Mouse (Mus musculus) c-Kit-positive CD71-positive TER-119-negative erythroid progenitor cells, embryonic 14.5 days (primary cell): Measurements from ENCODE around the gene Hrc.

Source experiments
- DNase-seq: peaks from one replicate; pipeline ENCODE4 v3.0.0-alpha.2; 2013; ENCODE audit warnings: low read depth

Gene Hrc

DNA sequence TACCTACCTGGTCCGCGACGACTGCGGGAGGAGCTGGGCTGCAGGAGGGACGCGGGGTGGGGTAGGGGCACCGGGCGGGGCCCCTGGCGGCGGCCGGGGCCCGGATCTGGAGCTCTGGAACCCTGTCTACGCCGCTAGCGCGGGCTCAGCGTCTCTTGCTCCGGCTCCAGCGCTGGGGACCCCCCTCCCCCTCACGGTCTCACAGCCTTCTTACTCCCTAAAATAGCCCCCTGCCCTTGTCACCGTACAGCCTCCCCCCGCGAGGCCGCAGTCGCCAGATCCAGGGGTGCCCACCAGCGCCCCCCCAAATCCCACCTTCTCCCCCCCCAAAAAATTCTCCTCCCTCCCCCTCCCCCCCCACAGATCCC is 31.5 kb downstream of the Hrc start, which contains the start of gene Ppfia3:
TSS of gene Ppfia3 (minus strand) at position 368 of the 368 bp plus-strand sequence.
- DNase-seq = no peak

DNA sequence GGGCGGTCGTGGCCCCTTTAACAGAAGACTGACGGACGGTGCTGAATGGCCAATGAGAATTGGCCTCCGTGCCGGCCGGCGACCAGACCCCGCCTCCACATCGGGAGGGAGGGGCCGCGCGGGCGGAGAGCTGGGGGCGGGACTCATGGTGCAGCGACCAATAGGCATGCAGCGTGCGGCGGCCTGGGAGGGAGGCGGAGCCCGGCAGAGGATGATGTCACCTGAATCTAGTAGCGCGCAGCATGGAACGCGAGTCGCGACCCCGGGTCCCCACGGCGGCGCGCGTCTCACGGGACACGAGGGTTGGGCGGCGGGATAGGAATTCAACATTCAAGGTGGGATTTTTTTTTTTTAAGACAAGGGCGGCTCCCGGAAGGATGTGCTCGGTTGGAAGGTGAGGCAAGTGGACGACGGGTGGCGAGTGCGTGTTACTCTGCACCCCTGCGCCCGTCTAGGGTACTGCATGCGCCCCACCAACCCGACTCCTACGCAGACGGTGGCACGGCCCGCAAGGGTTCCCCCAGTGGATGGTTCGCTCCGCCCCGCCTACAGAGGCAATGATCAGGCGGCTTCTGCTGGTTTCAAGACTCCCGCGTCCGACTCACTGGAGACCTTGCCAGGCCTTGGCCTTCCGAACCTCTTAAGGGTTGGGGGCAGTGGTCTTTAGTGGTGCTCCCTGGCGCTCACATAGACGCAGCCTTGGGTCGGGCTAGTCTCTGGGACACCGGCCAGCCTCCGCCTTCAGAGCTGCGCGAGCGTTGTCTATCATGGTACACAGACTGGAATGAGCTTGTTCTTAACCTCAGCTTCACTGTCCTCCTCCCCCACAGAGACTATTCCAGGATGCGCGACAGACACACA is 32.2 kb downstream of the Hrc start:
- DNase-seq = peak; percentile 91

DNA sequence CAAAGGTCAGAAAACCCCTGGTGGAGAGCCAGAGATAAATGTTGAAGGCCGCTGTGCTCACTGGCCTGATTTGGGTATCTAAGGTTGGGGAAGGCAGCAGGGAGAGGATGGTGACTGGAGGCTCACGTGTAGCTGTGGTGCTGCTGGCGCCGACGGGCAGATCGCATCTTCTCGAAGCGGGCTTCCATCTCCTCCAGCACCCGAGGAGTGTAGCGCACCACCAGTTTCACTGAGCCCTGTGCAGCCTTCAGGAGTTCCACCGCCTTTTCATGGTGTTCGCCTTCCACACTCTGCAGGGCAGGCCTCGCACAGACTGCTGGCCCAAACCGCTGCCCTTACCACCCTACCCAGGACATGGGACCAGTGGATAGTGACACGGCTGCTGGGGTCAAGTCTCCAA is 33.1 kb downstream of the Hrc start:
- DNase-seq = no peak

DNA sequence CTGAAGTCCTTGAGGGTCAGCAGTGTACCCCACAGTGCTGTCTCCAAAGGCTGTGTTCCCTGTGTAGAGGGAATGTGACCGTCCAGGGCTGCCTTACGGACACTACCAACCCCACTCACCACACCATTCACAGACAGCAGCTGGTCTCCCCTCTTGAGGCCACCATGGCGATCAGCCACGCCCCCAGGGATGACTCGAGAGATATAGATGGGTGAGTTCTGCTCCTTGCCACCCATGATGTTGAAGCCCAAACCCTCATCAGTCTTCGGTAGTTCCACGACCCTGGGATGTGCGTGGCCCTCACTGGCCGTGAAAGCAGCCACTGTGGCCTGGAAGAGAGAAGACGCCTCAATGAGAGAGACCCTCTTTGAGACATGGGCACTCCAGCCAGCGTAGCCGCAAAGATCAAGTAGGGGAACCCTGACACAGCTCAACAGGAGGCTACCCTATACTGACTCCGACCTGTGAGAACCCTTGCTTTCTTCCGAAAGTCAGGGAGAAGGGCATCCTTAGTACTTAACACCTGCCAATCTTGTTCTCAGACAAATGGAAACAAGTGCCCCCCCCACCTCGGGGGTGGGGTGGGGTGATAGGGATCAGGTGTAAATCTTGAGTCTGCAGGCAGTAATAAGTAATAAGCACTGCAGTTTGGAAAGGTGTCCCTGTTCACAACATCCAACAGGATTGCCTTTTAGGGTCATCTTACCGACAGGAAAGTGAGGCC is 34.1 kb downstream of the Hrc start:
- DNase-seq = no peak

DNA sequence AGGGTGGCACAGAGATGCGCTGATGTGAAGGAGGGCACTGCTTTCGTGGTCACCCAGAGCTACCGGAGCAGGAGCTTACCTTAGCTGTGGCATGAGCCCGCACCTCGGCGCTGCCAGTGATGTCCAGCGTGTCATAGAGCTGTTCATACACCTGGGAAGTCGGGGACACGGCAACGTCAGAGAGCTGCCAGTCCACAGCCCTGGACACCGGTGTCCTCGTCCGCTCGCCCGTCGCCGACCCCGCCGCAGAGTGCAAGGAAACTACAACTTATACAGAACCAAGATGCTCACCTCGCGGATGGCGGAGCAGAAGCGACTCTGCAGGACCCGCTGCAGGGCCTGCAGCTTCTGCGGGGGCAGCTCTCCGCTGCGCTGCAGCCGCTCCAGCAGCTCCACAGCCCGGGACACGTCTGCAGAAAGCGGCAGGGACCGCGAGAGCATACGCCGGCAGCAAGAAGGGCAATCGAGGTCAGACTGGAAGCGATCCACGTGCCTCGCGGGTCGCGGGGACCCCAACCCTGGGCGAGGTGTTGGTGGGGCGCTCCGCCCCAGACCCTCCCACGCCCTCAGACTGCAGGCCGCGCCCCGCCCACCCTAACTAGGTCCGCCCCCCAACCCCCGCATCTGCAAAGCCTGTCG is 34.9 kb downstream of the Hrc start:
- no peak for DNase-seq

DNA sequence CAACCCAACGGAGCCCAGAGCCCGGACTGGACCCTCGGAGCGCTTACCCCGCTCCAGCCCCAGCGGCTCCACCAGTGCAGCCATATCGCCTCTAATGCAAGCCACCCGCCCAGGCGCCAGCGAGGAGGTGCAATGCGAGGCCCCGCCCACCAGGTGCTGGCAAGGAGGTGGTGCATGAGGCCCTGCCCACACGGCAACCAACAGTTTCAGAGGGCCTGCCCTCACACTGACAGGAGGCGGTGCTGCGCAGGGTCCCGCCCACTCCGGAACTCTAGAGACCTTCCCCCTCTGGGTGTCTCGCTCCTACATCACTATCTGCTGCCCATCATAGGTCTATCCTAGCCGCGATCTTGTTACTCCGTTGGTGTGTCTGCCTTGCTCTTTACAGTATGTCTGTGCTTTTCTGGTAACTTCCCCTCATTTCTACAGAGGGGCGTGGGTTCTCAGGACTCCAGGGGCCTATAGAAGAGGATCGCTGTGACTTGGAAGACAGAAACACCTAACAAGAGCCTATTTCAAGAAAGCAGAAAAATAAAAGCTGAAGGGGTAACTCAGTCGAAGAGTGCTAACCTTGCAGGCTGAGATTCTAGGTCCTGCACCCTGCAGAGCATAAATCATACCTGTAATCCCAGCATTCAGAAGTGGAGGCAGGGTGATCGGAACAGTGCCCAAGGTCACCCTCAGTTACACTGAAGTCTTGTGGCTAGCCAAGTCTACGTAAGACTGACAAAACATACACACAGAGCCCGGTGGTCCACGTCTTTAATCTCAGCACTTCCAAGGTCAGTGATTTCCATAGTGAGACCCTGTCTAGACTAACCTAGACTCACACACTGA is 35.6 kb downstream of the Hrc start, which contains the start of gene Lin7b:
TSS of gene Lin7b (minus strand) at position 109 of the 837 bp plus-strand sequence.
- DNase-seq = peak; percentile 90

DNA sequence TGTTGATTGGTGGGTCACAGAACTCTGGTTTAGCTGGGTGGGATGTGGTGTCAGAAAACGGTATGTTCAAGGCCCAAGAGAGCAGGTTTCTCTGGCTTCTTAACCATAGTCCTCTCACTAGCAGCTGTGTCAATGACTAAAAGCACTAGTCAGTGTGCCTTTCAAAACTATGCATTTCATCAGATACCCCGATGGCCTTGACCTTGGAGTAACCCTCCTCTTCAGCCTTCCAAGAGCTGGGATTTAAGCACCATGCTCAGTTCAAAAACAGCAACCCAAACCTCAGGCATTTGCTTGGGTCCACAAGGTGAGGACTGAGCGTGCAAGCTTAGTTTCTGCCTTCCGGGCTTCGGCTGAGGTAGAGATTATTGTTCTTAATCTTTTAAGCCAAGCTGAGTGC is 37.3 kb downstream of the Hrc start:
- DNase-seq = no peak

DNA sequence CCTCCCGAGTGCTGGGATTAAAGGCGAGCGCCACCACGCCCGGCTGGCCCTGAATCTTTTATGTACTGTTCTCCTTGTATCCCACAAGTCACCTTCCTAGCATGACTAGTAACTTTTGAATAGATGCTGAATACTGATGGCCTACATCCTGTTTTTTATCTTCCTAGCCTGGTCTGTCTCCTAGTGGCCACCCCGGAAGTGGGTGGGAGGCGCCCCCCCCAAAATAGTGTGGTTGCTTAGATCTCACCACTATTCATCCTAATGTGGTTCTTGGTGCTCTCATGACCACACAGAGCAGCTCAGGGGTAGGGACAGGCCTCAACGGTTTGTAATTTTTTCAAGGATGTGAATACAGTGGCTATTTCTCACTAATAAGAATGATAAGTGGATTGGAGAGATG is 39.5 kb downstream of the Hrc start:
- DNase-seq = no peak

DNA sequence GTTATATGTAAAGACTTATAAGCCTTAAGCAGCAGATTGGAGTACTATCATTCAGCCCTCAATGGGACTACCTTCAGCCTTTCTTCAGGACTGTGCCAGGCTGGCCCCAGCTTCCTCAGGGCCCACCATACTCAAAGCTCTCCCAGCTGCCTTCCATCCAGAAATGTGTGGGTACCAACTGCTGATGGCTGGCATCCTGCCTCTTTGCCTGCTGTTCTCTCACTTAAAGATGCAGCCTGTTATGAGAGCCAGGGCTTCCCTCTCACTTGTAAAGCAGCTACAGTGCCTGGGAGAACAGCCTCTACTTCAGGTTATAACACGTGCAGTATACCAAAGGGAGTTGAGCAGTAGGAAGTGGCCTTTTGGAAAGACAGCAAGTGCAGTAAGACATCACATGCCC is 41.0 kb downstream of the Hrc start:
- no peak for DNase-seq

DNA sequence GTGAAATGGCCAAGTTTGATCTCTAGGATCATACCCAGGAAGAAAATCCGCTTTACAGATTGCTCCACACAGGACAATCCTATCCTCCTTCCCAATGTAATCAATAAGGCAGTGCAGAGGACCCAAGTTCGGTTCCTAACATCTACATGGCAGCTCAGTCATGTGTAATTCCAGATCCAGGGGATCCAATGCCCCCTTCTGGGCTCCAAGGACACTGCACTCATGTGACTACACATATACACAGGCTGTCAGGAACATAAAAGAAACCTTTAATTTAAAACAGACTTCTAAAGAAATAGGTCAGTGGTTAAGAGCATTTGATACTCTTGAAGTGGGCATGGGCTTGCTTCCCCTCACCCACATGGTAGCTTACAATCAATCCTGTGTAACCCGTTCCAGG is 51.0 kb downstream of the Hrc start:
- DNase-seq = no peak
